Mouse (Mus musculus) C2C12 (cell line): Measurements from ENCODE around the gene Arid1a.

Source experiments
- CTCF ChIP-seq: IDR thresholded peaks from one replicate; pipeline ENCODE4 v1.5.1; 2011; ENCODE audit not compliant: control insufficient read depth, insufficient read depth, insufficient read length
- MYOD1 ChIP-seq: IDR thresholded peaks from one replicate; pipeline ENCODE4 v1.6.1; 2011; ENCODE audit warnings: low read depth; ENCODE audit not compliant: control insufficient read depth, insufficient read length

DNA sequence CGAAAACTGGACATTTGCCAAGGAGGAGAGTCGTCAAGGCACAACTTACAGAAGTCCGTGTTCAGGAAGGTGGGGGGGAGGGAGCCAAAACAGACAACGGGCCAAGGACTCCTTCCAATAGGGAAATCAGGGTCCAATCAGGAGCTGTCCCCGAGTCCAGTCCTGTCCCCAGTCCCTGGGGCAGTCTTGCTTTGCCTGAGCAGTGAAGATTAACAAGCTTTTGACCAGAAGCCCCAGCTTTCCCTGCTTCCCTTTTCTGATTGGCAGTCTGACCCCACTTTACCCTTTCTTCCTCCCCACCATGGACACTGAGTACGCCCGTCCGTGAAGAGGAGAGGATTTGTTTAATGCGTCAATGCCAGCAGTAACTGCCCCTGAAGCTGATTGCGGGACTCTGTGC lies 105.1 kb downstream of the Arid1a start:
- no peak for TF ChIP-seq CTCF
- no peak for TF ChIP-seq MYOD1
